Mouse (Mus musculus) adrenal gland, postnatal 0 days (tissue): ENCODE data around the gene Prpf40a. TPM values are rescaled to one million over a fixed set of nuclear protein-coding genes. Genes with fewer than 3 reads are reported as not detected.

Experiments used
- polyA plus RNA-seq: library from polyadenylated mRNA; unstranded; fragments of >200 nt; fragmentation: Nextera tagmentation; extraction: Ambion mirVana; gene quantifications from 2 replicates; pipeline ENCODE4 v1.2.1, GENCODE M21; 2015

Gene Prpf40a
- 69.5 and 103 TPM in 2 replicates for polyA plus RNA-seq

DNA sequence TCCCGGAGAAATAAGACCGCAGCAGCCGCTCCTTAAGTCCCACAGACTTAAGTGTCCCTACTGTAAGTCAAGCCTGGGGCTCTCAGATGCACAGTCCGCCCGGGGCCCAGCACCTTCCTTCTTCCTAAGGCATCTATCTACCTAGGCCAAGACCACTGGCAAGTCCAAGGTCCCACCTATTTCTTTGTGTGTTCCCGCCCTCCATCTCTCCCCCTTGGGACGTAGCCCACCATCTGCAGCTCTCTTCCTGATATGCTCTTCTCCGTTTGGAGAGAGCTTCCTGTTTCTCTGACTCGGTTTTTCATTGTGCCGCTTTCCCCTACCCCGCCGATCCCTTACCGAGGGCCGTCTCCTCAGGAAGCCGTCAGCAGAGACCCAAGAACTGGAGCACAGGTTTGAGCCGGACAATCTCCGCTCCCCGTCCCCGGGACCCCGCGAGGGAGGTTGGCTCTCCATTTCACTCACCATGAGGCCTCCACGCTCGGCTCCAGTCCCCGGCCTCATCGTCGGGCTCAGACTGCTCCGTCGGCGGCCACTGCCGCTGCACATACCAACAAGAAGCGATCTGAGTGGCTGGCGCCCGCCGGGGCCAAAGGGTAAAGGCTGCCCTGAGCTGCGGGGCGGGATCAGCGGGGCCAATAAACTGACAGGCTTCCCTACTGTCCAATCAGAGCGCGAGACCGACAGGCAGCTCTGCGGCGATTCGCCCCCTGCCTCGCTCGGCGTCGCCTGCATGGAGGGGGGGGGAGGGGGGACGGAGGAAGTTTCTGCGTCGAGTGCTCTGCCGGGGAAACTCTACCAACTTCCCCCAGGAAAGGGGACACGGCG is at the start of gene Prpf40a:
Prpf40a (minus strand) TSS at position 601 of the 828 bp plus-strand sequence.

DNA sequence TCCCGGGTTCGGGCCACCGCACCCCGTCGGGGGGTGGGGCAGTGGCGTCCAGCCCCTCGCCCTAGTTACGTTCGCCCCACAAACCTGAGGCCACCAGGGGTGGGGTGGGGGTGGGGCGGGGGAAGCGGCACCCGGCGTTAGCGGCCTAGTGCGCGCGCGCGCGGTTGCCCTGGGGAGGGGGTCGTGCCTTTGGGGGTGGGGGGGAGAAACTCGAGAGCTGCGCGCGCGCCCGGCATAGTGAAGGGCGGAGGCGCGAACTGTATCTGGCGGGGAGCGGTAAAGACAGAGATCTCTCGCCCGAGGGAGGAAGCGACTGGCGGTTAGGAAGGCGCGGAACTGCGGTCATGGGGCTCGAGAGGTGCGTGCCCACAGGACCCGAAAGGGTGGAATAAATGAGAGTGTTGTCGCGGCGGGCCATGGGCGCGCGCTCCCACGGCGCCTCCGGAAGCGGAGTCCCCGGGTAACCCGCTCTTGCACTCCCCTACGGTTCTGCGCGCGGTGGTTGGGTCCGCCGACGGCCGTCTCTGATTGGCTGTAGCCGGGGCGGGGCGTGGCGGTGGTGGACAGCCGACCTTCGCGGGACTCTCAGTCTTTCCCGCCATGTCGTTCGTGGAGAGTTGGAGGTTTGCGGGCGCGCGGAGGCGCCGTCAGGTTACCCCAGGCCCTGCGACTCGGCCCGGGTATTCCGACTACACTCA is 588 bp upstream of the Prpf40a start, which contains the start of gene Arl6ip6:
Arl6ip6 (plus strand) TSS at position 204 of the 698 bp plus-strand sequence.

Other genes starting within 250 kb of the Prpf40a start
- 28.8 and 47.4 TPM in 2 replicates for gene Arl6ip6, start 442 bp upstream of the Prpf40a start, polyA plus RNA-seq